Mouse (Mus musculus) forebrain, embryonic 13.5 days (tissue): ENCODE measurements around the gene Srp14. TPM values are rescaled to one million over a fixed set of nuclear protein-coding genes. Genes with fewer than 3 reads are reported as not detected.

Source experiments
- polyA plus RNA-seq: library from polyadenylated mRNA; unstranded; fragments of >200 nt; fragmentation: Nextera tagmentation; extraction: Ambion mirVana; gene quantifications from 2 replicates; pipeline ENCODE4 v1.2.1, GENCODE M21; 2015

Srp14 gene
- polyA plus RNA-seq, 1 experiment from 2014 or later, result 347 TPM

Other genes starting within 250 kb of the Srp14 start
- 3.6 and 3.7 TPM in 2 replicates for gene Fsip1, start 222.7 kb downstream of the Srp14 start, polyA plus RNA-seq
- 1.6 and 1.8 TPM in 2 replicates for gene Gpr176, start 106.3 kb downstream of the Srp14 start, polyA plus RNA-seq
- gene Eif2ak4, start 91.1 kb downstream of the Srp14 start, polyA plus RNA-seq, result 8.3 and 8.8 TPM in 2 replicates
- gene Bmf, start 70.0 kb upstream of the Srp14 start, polyA plus RNA-seq, result 1.6 and 2.8 TPM in 2 replicates
- 80.7 and 85.2 TPM in 2 replicates for gene Bub1b, start 118.5 kb upstream of the Srp14 start, polyA plus RNA-seq
- 9.0 and 12.6 TPM in 2 replicates for gene Pak6, start 183.6 kb upstream of the Srp14 start, polyA plus RNA-seq
- 0.06 and 0.17 TPM in 2 replicates for gene Ankrd63, start 224.3 kb upstream of the Srp14 start, polyA plus RNA-seq
- gene Plcb2, start 248.7 kb upstream of the Srp14 start, polyA plus RNA-seq, result 0.17 and 0.43 TPM in 2 replicates